ENCODE assay signal across 16 mouse cellular contexts in the genomic region with DNA sequence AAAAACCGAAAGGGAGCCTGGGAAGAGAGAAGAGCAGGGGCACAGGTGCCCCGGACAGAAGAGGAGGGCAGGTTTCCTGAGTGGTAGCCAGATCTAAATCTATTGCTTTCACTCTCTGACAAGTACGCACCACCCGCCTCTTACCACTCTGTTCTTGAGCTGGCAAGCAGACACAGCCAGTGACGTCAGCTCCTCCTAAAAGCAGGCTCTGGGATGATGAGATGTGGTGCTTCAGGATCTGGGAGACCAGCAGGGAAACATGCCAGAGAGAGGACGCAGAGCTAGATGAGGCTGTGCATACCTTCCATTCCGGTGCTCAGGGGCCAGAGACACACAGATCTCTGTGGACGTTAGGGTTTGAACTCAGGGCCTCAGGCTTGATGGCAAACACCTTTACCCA. TPM values are rescaled to one million over a fixed set of nuclear protein-coding genes. Genes with fewer than 3 reads are reported as not detected.
DNase-seq lines count a peak whose midpoint lies in the region.
"Had no signal": no experiment of that assay in that cellular context is flagged by ENCODE, and none has a peak within 500 bp of the region (broad histone marks: within the 10 kb centered on the region; RNA-seq: fewer than 3 reads in every experiment).

No protein-coding gene starts in this region.

- DNase-seq in brain, adult 2 months (ENCODE audit: low read depth, low spot score), result peak; percentile 68
- DNase-seq in frontal cortex, adult 2 months (ENCODE audit: extremely low spot score in 1 of 2, low spot score in 1 of 2), result peak; percentile 12 to 70
- peak; percentile 47 to 48 for DNase-seq in left cerebral cortex, adult 18-20 months (ENCODE audit: low spot score in 2 of 2)
- DNase-seq in right cerebral cortex, postnatal 10 days (ENCODE audit: low spot score in 2 of 2), result peak; percentile 49 to 63
- no peak for DNase-seq in kidney, postnatal 10 days
- DNase-seq in spleen, postnatal 4 days (ENCODE audit: low spot score in 2 of 2), result no peak
- no peak for DNase-seq in cerebellum, postnatal 14 days
- DNase-seq: adrenal gland, postnatal 25 days; cerebellum, postnatal 10 days; embryo, embryonic 11 days; gastrocnemius, postnatal 36 days; heart, postnatal 10 days; lung, adult 18-20 months; retina, postnatal 1 day had no signal

RNA-seq across cellular contexts. Expression of a gene that starts 32.1 kb away (rescaled TPM):
- polyA plus RNA-seq in frontal cortex, adult 2 months (2012; rRNA removed), result 53.4 and 66.2 TPM in 2 replicates
- 10 to 100 TPM; 31.6 to 36.4 TPM for total RNA-seq in left cerebral cortex, adult 18-20 months (2021)

RNA-seq across cellular contexts. Expression of a gene that starts 50.5 kb away (rescaled TPM):
- polyA plus RNA-seq in frontal cortex, adult 2 months (2012; rRNA removed), result not detected in 2 replicates
- total RNA-seq in left cerebral cortex, adult 18-20 months (2021), result not detected
- total RNA-seq: adrenal gland, postnatal 25 days; gastrocnemius, postnatal 36 days; heart, postnatal 10 days; layer of hippocampus, postnatal 36 days; liver, adult 2 months had no signal
- polyA plus RNA-seq: liver, adult 2 months had no signal

RNA-seq across cellular contexts. Expression of a gene that starts 57.2 kb away (rescaled TPM):
- polyA plus RNA-seq in frontal cortex, adult 2 months (2012; rRNA removed), result 16.3 and 17.5 TPM in 2 replicates
- total RNA-seq in left cerebral cortex, adult 18-20 months (2021), result 1 to 10 TPM; 6.1 to 7.4 TPM

Comparison
In these comparisons a context has a peak if more than half of its experiments do, and no peak if none do; other contexts are left out.
1. DNase-seq: peak in brain, adult 2 months (single experiment), frontal cortex, adult 2 months (2 of 2), left cerebral cortex, adult 18-20 months (2 of 2) and right cerebral cortex, postnatal 10 days (2 of 2); none in kidney, postnatal 10 days (single experiment), spleen, postnatal 4 days (0 of 2) and cerebellum, postnatal 14 days (0 of 2).